Mouse (Mus musculus) lung, adult 2 months (tissue): Measurements from ENCODE around the gene Gm49369.

Experiments used
- CTCF ChIP-seq: fragments of 200-500 bp; IDR thresholded peaks from 2 replicates; pipeline ENCODE4 v1.5.1; 2011; ENCODE audit warnings: mild to moderate bottlenecking, low read length, control low read depth; ENCODE audit not compliant: insufficient read depth
- POLR2A ChIP-seq: fragments of 200-500 bp; IDR thresholded peaks from 2 replicates; pipeline ENCODE4 v1.6.1; 2011; ENCODE audit warnings: low read depth, mild to moderate bottlenecking, control low read depth, low read length, borderline replicate concordance; ENCODE audit errors: extremely low read depth

- TF ChIP-seq CTCF (no peak), POLR2A (no peak)
Observed at GRCm38 (mm10) chr7:142379186-142379585, 3.3 kb downstream of the Gm49369 start.
